Mouse (Mus musculus) E14TG2a.4 (cell line): ENCODE measurements around the gene Vnn3.

Experiments used
- H3K27me3 ChIP-seq: 2 replicates; pipeline ENCODE4 v1.6.1; 2014; ENCODE audit warnings: low read length, control low read depth; ENCODE audit not compliant: insufficient read depth
- H3K36me3 ChIP-seq: 2 replicates; pipeline ENCODE4 v1.6.1; 2014; ENCODE audit warnings: low read length, control low read depth; ENCODE audit not compliant: insufficient read depth
- H3K4me1 ChIP-seq: replicated peaks from 2 replicates; pipeline ENCODE4 v1.6.1; 2014; ENCODE audit warnings: low read depth, low read length, control low read depth
- H3K4me3 ChIP-seq: replicated peaks from 2 replicates; pipeline ENCODE4 v1.5.1; 2014; ENCODE audit warnings: mild to moderate bottlenecking, low read length
- H3K9me3 ChIP-seq: 2 replicates; pipeline ENCODE4 v1.6.1; 2014; ENCODE audit warnings: low read length, control low read depth
- CTCF ChIP-seq: conservative IDR thresholded peaks from 2 replicates; pipeline ENCODE4 v1.5.1; 2014; ENCODE audit warnings: low read length
- NANOG ChIP-seq: IDR thresholded peaks from 2 replicates; pipeline ENCODE4 v1.6.1; 2014; ENCODE audit warnings: borderline replicate concordance, low read length, mixed read lengths
- POU5F1 ChIP-seq: IDR thresholded peaks from 2 replicates; pipeline ENCODE4 v1.6.1; 2014; ENCODE audit warnings: low read length, borderline replicate concordance

The Vnn3 gene

DNA sequence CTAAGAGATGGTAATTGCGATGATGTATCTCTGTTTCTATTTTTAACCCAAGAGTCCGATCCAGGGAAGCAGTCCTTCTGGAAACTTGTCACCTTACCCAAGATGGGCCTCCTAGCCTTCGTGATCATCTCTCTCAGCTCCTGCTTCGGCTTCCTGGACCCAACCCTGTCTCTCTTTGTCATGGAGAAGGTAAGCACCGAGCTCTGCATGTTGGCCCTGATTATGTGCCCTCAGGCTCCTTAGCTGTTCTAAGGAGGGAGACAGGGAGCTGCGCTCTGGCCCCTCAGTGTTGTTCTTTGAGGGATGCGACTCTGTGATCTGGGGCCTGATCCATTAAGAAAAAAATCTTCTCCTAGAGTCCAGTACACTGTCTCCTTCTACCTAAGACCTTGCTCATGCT is 35.0 kb upstream of the Vnn3 start:
- Histone ChIP-seq H3K36me3 (peaks cover 4% of the 10 kb centered on the region), H3K4me3 (no peak overlapping the region), H3K9me3 (0 out of 2 replicates have a peak, but pooled peaks cover 5% of the 10 kb centered on the region), H3K4me1 (peaks cover 28% of the 10 kb centered on the region), H3K27me3 (no peaks in the 10 kb centered on the region)
- no peak for TF ChIP-seq CTCF
- TF ChIP-seq POU5F1, result no peak
- no peak for TF ChIP-seq NANOG

DNA sequence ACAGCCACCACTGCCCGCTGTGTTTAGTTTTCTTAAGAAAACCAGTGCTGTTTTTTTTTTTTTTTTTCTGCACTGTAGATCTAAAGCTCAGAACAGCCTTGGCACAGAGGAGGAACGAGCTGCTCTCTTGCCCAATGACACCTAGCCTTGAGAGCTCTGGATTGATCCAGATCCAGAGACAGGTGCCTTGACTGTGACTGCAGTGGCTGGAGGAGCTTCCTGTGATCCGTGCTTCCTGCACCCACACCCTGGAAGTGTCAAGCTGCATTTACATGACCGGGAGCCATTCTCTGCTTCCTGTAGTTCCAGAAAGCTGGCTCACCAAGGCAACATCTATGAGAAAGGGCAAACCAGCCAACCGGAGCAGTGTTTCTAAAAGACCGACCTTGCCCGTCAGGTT is 24.7 kb upstream of the Vnn3 start:
- H3K9me3 ChIP-seq, result no peaks in the 10 kb centered on the region

DNA sequence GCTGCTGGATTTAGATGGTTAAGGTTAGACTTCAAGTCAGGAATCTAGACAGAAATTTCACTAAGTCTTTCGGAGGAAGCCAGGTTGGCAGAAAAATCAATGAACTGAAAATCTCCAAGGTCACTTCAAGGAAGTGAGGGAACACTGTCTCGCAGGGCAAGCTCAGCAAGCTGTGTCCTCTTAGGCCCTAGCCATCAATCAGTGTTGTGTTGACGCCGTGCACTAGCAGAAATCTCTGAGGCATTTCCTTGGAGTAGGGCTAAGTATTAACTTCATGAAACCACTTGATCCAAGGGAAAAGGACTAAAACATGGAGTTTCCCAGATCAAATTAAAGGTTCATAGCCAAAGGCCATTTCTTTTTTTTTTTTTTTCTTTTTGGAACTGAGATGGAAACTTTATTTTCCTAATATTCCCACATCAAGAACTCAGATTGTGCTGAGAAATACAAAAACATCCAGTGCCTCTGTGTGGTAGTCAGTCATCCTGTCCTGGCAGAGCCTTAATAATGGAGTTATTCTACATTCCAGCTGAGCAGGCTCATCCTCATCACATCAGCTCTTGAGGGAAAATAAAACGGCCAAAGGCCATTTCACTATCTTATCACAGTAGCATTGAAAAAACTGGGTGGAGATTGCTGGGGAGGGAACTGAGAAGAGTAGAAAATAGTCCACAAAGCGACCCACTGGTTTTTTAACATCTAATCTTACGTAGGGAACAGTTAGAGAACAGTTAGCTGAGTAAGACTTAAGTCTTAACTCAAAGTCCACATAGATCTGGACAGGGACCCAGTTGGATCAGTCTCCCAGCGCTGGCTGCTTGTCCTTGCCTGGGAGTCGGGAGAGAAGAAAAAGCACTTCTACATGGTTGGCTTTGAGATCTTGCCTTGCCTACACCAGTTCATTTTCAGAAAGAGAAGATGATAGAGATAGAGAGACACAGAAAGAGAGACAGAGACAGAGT is 15.0 kb upstream of the Vnn3 start:
- H3K27me3 ChIP-seq, result peaks cover 2% of the 10 kb centered on the region; the same call in 1 of the 2 replicates
- no peaks in the 10 kb centered on the region for H3K36me3 ChIP-seq
- H3K9me3 ChIP-seq, result peaks cover 8% of the 10 kb centered on the region; the same call in 1 of the 2 replicates
- peaks cover 18% of the 10 kb centered on the region for H3K4me1 ChIP-seq
- TF ChIP-seq NANOG, result no peak
- no peak for TF ChIP-seq CTCF
- TF ChIP-seq POU5F1, result no peak
- H3K4me3 ChIP-seq, result no peak overlapping the region

More for the DNA sequence above, 24.7 kb upstream of the Vnn3 start:
- Histone ChIP-seq H3K36me3 (peaks cover 17% of the 10 kb centered on the region), H3K4me3 (no peak overlapping the region), H3K27me3 (no peaks in the 10 kb centered on the region), H3K4me1 (0 out of 2 replicates have a peak, but pooled peaks cover 4% of the 10 kb centered on the region)
- TF ChIP-seq POU5F1, result no peak
- TF ChIP-seq NANOG, result no peak
- TF ChIP-seq CTCF, result no peak

GRCm38 (mm10) chr10:23837115-23837514 is 14.1 kb upstream of the Vnn3 start:
- H3K4me3 ChIP-seq, result no peak overlapping the region
- no peaks in the 10 kb centered on the region for H3K36me3 ChIP-seq
- H3K4me1 ChIP-seq, result peaks cover 18% of the 10 kb centered on the region
- peaks cover 2% of the 10 kb centered on the region; the same call in 1 of the 2 replicates for H3K27me3 ChIP-seq
- peaks cover 8% of the 10 kb centered on the region; the same call in 1 of the 2 replicates for H3K9me3 ChIP-seq
- TF ChIP-seq POU5F1, result no peak
- no peak for TF ChIP-seq CTCF
- no peak for TF ChIP-seq NANOG

DNA sequence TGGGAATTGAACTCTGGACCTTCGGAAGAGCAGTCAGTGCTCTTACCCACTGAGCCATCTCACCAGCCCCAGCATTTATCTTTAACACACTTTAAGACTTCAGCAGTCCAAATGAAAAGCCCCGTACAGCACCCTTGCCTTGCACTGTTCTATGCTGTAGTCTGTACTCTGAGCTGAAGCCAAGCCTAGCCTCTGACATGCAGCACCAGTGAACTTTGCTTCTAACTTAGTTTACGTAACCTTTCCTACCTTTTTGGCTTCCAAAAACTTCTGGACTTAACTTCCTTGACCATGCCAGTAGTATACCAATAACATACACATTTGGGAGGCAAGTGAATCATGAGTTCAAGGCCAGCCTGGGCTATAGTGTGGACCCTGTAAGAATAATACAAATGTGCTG is 12.4 kb upstream of the Vnn3 start:
- peaks cover 2% of the 10 kb centered on the region; the same call in 1 of the 2 replicates for H3K27me3 ChIP-seq
- H3K9me3 ChIP-seq, result no peaks in the 10 kb centered on the region
- H3K4me3 ChIP-seq, result no peak overlapping the region
- no peaks in the 10 kb centered on the region for H3K36me3 ChIP-seq
- TF ChIP-seq CTCF (no peak), POU5F1 (no peak), NANOG (no peak)
- peaks cover 18% of the 10 kb centered on the region for H3K4me1 ChIP-seq

- peaks cover 2% of the 10 kb centered on the region; the same call in 1 of the 2 replicates for H3K27me3 ChIP-seq
- no peak overlapping the region for H3K4me3 ChIP-seq
- no peaks in the 10 kb centered on the region for H3K9me3 ChIP-seq
- TF ChIP-seq NANOG, result no peak
- no peak; the same call in 1 of the 2 replicates for TF ChIP-seq CTCF
- H3K36me3 ChIP-seq, result no peaks in the 10 kb centered on the region
- H3K4me1 ChIP-seq, result peaks cover 18% of the 10 kb centered on the region
Observed at GRCm38 (mm10) chr10:23839368-23839767, 11.9 kb upstream of the Vnn3 start.

DNA sequence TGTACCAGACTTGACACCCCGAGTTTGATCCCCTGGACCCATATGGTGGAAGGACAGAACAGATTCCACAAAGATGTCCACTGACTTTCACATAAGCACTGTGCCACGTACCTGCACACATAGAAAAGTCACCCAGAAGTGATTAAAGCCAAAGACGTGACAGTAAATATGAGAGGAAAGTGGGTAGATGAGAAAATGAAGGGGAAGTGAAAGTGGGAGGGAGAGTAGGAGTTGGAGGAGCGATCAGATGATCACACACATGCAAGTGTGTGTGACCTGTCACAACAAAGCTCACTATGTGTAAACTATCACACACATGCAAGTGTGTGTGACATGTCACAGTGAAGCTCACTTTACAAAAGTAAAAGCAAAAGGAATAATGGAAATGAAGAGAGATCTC is 10.8 kb upstream of the Vnn3 start:
- H3K4me1 ChIP-seq, result peaks cover 18% of the 10 kb centered on the region
- H3K9me3 ChIP-seq, result no peaks in the 10 kb centered on the region
- H3K4me3 ChIP-seq, result no peak overlapping the region
- H3K36me3 ChIP-seq, result no peaks in the 10 kb centered on the region
- no peak for TF ChIP-seq NANOG
- TF ChIP-seq POU5F1, result no peak
- no peak for TF ChIP-seq CTCF
- peaks cover 2% of the 10 kb centered on the region; the same call in 1 of the 2 replicates for H3K27me3 ChIP-seq

DNA sequence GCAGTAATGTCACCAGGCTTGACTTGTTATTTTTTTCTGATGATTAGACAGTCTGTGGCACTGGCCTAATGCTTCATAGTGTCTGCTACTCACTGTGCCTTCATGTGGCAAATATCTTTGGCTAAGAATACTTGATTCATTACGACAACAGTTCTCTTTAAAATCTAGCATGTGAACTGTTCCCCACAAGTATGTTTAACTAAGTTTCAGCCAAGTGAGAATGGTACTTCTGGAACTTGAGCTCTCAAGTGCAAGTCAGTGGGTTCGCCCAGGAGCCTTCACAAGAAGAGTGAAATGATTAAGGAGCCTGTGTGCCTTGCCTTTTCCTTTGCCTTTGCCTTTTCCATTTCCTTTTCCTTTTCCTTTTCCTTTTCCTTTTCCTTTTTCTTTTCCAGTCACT is 834 bp downstream of the Vnn3 start:
- no peak for TF ChIP-seq NANOG
- no peak for TF ChIP-seq CTCF
- Histone ChIP-seq H3K27me3 (no peaks in the 10 kb centered on the region), H3K36me3 (no peaks in the 10 kb centered on the region), H3K4me1 (no peaks in the 10 kb centered on the region), H3K4me3 (no peak overlapping the region), H3K9me3 (peaks cover 28% of the 10 kb centered on the region)
